Mouse (Mus musculus) E14TG2a.4 (cell line): ENCODE measurements at regions not wholly inside any gene's neighbourhood (a gene's known extent, or its start where the extent isn't known, plus 50 kb on each side); places are given as distances from the start of the nearest gene placed in this dataset.

ENCODE experiments used
- H3K27me3 ChIP-seq: 2 replicates; pipeline ENCODE4 v1.6.1; 2014; ENCODE audit warnings: low read length, control low read depth; ENCODE audit not compliant: insufficient read depth
- H3K36me3 ChIP-seq: 2 replicates; pipeline ENCODE4 v1.6.1; 2014; ENCODE audit warnings: low read length, control low read depth; ENCODE audit not compliant: insufficient read depth
- H3K4me1 ChIP-seq: replicated peaks from 2 replicates; pipeline ENCODE4 v1.6.1; 2014; ENCODE audit warnings: low read depth, low read length, control low read depth
- H3K4me3 ChIP-seq: replicated peaks from 2 replicates; pipeline ENCODE4 v1.5.1; 2014; ENCODE audit warnings: mild to moderate bottlenecking, low read length
- H3K9me3 ChIP-seq: 2 replicates; pipeline ENCODE4 v1.6.1; 2014; ENCODE audit warnings: low read length, control low read depth
- CTCF ChIP-seq: conservative IDR thresholded peaks from 2 replicates; pipeline ENCODE4 v1.5.1; 2014; ENCODE audit warnings: low read length
- NANOG ChIP-seq: IDR thresholded peaks from 2 replicates; pipeline ENCODE4 v1.6.1; 2014; ENCODE audit warnings: borderline replicate concordance, low read length, mixed read lengths
- POU5F1 ChIP-seq: IDR thresholded peaks from 2 replicates; pipeline ENCODE4 v1.6.1; 2014; ENCODE audit warnings: low read length, borderline replicate concordance

- Histone ChIP-seq H3K27me3 (no peaks in the 10 kb centered on the region), H3K4me3 (no peak overlapping the region), H3K4me1 (no peaks in the 10 kb centered on the region), H3K36me3 (no peaks in the 10 kb centered on the region), H3K9me3 (peaks cover 11% of the 10 kb centered on the region; the same call in 1 of the 2 replicates)
- TF ChIP-seq NANOG (no peak), POU5F1 (no peak), CTCF (peak; percentile 29)
Measured at GRCm38 (mm10) chr1:89207306-89207705, 137.1 kb downstream of the Sh3bp4 start.

- Histone ChIP-seq H3K27me3 (no peaks in the 10 kb centered on the region), H3K36me3 (no peaks in the 10 kb centered on the region), H3K4me1 (no peaks in the 10 kb centered on the region), H3K9me3 (peaks cover 14% of the 10 kb centered on the region; the same call in 1 of the 2 replicates), H3K4me3 (no peak overlapping the region)
- TF ChIP-seq NANOG (no peak), CTCF (no peak), POU5F1 (no peak)
Measured at GRCm38 (mm10) chr1:89211116-89211515, 140.9 kb downstream of the Sh3bp4 start.

GRCm38 (mm10) chr1:89228426-89228825, 158.2 kb downstream of the Sh3bp4 start:
- H3K36me3 ChIP-seq, result no peaks in the 10 kb centered on the region
- H3K4me1 ChIP-seq, result no peaks in the 10 kb centered on the region
- H3K9me3 ChIP-seq, result peaks cover 7% of the 10 kb centered on the region; the same call in 1 of the 2 replicates
- TF ChIP-seq NANOG (no peak), CTCF (no peak), POU5F1 (no peak)
- H3K4me3 ChIP-seq, result no peak overlapping the region
- H3K27me3 ChIP-seq, result no peaks in the 10 kb centered on the region

- H3K27me3 ChIP-seq, result no peaks in the 10 kb centered on the region
- 0 out of 2 replicates have a peak, but pooled peaks cover 2% of the 10 kb centered on the region for H3K9me3 ChIP-seq
- no peaks in the 10 kb centered on the region for H3K36me3 ChIP-seq
- TF ChIP-seq CTCF (no peak), POU5F1 (no peak), NANOG (no peak)
- H3K4me3 ChIP-seq, result no peak overlapping the region
- H3K4me1 ChIP-seq, result no peaks in the 10 kb centered on the region
Measured at GRCm38 (mm10) chr1:89231756-89232155, 161.5 kb downstream of the Sh3bp4 start.

GRCm38 (mm10) chr1:89232391-89232790, 162.2 kb downstream of the Sh3bp4 start:
- Histone ChIP-seq H3K9me3 (no peaks in the 10 kb centered on the region), H3K36me3 (no peaks in the 10 kb centered on the region), H3K4me3 (no peak overlapping the region), H3K4me1 (no peaks in the 10 kb centered on the region), H3K27me3 (no peaks in the 10 kb centered on the region; the same call in 1 of the 2 replicates)
- TF ChIP-seq CTCF, result no peak
- no peak for TF ChIP-seq NANOG
- no peak for TF ChIP-seq POU5F1

- TF ChIP-seq POU5F1, result no peak
- TF ChIP-seq CTCF, result no peak
- no peak for TF ChIP-seq NANOG
- Histone ChIP-seq H3K27me3 (no peaks in the 10 kb centered on the region; the same call in none of the 2 replicates), H3K4me1 (no peaks in the 10 kb centered on the region), H3K36me3 (no peaks in the 10 kb centered on the region), H3K9me3 (no peaks in the 10 kb centered on the region), H3K4me3 (no peak overlapping the region)
Measured at GRCm38 (mm10) chr1:89234895-89235294, 164.7 kb downstream of the Sh3bp4 start.

GRCm38 (mm10) chr1:89235296-89235695, 165.1 kb downstream of the Sh3bp4 start:
- H3K9me3 ChIP-seq, result no peaks in the 10 kb centered on the region
- no peaks in the 10 kb centered on the region for H3K4me1 ChIP-seq
- H3K36me3 ChIP-seq, result no peaks in the 10 kb centered on the region
- H3K4me3 ChIP-seq, result no peak overlapping the region
- H3K27me3 ChIP-seq, result no peaks in the 10 kb centered on the region; the same call in none of the 2 replicates
- no peak for TF ChIP-seq NANOG
- TF ChIP-seq CTCF, result no peak
- TF ChIP-seq POU5F1, result no peak

- no peak for TF ChIP-seq POU5F1
- TF ChIP-seq NANOG, result no peak
- TF ChIP-seq CTCF, result no peak
- Histone ChIP-seq H3K36me3 (no peaks in the 10 kb centered on the region), H3K4me3 (no peak overlapping the region), H3K4me1 (no peaks in the 10 kb centered on the region), H3K9me3 (no peaks in the 10 kb centered on the region), H3K27me3 (no peaks in the 10 kb centered on the region; the same call in none of the 2 replicates)
Measured at GRCm38 (mm10) chr1:89237696-89238095, 167.5 kb downstream of the Sh3bp4 start.

- Histone ChIP-seq H3K27me3 (no peaks in the 10 kb centered on the region), H3K4me1 (no peaks in the 10 kb centered on the region), H3K9me3 (peaks cover 24% of the 10 kb centered on the region), H3K36me3 (no peaks in the 10 kb centered on the region), H3K4me3 (no peak overlapping the region)
- no peak for TF ChIP-seq POU5F1
- no peak for TF ChIP-seq CTCF
- no peak for TF ChIP-seq NANOG
Measured at GRCm38 (mm10) chr1:89244598-89244997, 174.4 kb downstream of the Sh3bp4 start.
